Mouse (Mus musculus) liver, adult 2 months (tissue): ENCODE results near the gene Gab3. TPM values are rescaled to one million over a fixed set of nuclear protein-coding genes. Genes with fewer than 3 reads are reported as not detected.

ENCODE experiments used
- DNase-seq: peaks from one replicate; pipeline ENCODE4 v3.0.0-alpha.2; 2011; ENCODE audit warnings: low read depth, low spot score; ENCODE audit errors: extremely low read depth
- H3K27ac ChIP-seq: fragments of 200-500 bp; replicated peaks from 2 replicates; pipeline ENCODE4 v1.5.1; 2012; ENCODE audit warnings: low read depth, mild to moderate bottlenecking, control low read depth, inconsistent platforms, low read length; ENCODE audit not compliant: insufficient read depth
- H3K27me3 ChIP-seq: fragments of 200-500 bp; 2 replicates; pipeline ENCODE4 v1.6.1; 2012; ENCODE audit warnings: mild to moderate bottlenecking, moderate library complexity, low read length, inconsistent platforms; ENCODE audit not compliant: control insufficient read depth, insufficient read depth
- H3K36me3 ChIP-seq: fragments of 200-500 bp; 2 replicates; pipeline ENCODE4 v1.6.1; 2012; ENCODE audit warnings: low read length, inconsistent platforms; ENCODE audit not compliant: control insufficient read depth, insufficient read depth
- H3K4me1 ChIP-seq: fragments of 200-500 bp; 2 replicates; pipeline ENCODE4 v1.6.1; 2011; ENCODE audit warnings: low read length; ENCODE audit not compliant: control insufficient read depth, insufficient read depth
- H3K4me3 ChIP-seq: fragments of 200-500 bp; 2 replicates; pipeline ENCODE4 v1.5.1; 2011; ENCODE audit warnings: low read depth, mild to moderate bottlenecking, control low read depth, low read length, moderate library complexity; ENCODE audit not compliant: insufficient read depth
- H3K79me2 ChIP-seq: fragments of 200-500 bp; 2 replicates; pipeline ENCODE4 v1.6.1; 2012; ENCODE audit warnings: inconsistent platforms, mild to moderate bottlenecking, low read length, moderate library complexity; ENCODE audit not compliant: control insufficient read depth, insufficient read depth
- H3K9ac ChIP-seq: fragments of 200-500 bp; 2 replicates; pipeline ENCODE4 v1.6.1; 2012; ENCODE audit warnings: low read depth, mild to moderate bottlenecking, control low read depth, inconsistent platforms, low read length
- CTCF ChIP-seq: fragments of 200-500 bp; IDR thresholded peaks from 2 replicates; pipeline ENCODE4 v1.5.1; 2011; ENCODE audit warnings: low read depth, low read length, control low read depth
- POLR2A ChIP-seq: fragments of 200-500 bp; IDR thresholded peaks from 2 replicates; pipeline ENCODE4 v1.6.1; 2011; ENCODE audit warnings: low read length, control low read depth; ENCODE audit not compliant: insufficient read depth; ENCODE audit errors: extremely low read depth
- WGBS: fragments of 180-500 bp; shearing (Covaris S2); methylation state at CpG from one replicate; pipeline ENCODE4 v1.1.7; 2018; 5-methylcytosine and 5-hydroxymethylcytosine counted together
- polyA plus RNA-seq: library from polyadenylated mRNA; depleted of rRNA; stranded (reverse); fragments of >200 nt; gene quantifications from 2 replicates; pipeline ENCODE4 v1.2.3, GENCODE M21; 2012
- total RNA-seq: library from RNA; depleted of rRNA; stranded (reverse); fragments of >200 nt; gene quantifications from 2 replicates; pipeline ENCODE4 v1.2.3, GENCODE M21; 2014

Gab3 gene
- total and polyA plus RNA-seq, 2 experiments, result 0.18 to 0.28 TPM

GRCm38 (mm10) chrX:75095369-75096162, 10.3 kb upstream of the Gab3 start, which contains the start of gene Dkc1:
Gene Dkc1, plus strand, starts transcription at chrX:75095854.
- TF ChIP-seq CTCF (no peak), POLR2A (peak; percentile 30; the same call in 1 of the 2 replicates)
- Histone ChIP-seq H3K79me2 (no peaks in the 10 kb centered on the region), H3K9ac (peak within 1 kb of the TSS; percentile 76), H3K36me3 (peaks cover 3% of the 10 kb centered on the region), H3K4me1 (no peaks in the 10 kb centered on the region; the same call in 1 of the 2 replicates), H3K4me3 (peak within 1 kb of the TSS; percentile 81), H3K27me3 (no peaks in the 10 kb centered on the region), H3K27ac (peak within 1 kb of the TSS; percentile 76)
- DNase-seq, result peak; percentile 91
- WGBS, result 4% methylated on average over 29 of the region's 29 CpGs

DNA sequence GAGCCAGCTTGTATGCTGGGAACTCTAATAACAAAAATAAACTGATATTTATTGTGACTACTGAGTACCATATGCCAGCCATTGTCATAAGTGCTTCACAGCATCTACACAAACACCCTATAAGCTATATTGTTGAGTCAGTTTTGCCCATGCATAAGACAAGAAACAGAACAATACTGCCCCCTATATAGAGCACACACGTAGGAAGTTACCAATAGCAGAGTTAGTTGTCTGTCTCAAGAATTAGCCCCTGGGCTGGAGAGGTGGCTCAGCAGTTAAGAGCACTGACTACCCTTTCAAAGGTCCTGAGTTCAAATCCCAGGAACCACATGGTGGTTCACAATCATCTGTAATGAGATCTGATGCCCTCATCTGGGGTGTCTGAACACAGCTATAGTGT, 396 bp upstream of the Gab3 start:
- Histone ChIP-seq H3K4me1 (no peaks in the 10 kb centered on the region), H3K27ac (no peak overlapping the region), H3K9ac (no peak overlapping the region), H3K27me3 (no peaks in the 10 kb centered on the region), H3K36me3 (no peaks in the 10 kb centered on the region), H3K4me3 (no peak overlapping the region), H3K79me2 (no peaks in the 10 kb centered on the region)
- WGBS, result 42% methylated on average over 1 of the region's 1 CpGs
- TF ChIP-seq POLR2A (no peak), CTCF (no peak)
- DNase-seq, result no peak

GRCm38 (mm10) chrX:75083982-75084773, 1.1 kb downstream of the Gab3 start:
- Histone ChIP-seq H3K4me1 (no peaks in the 10 kb centered on the region), H3K36me3 (no peaks in the 10 kb centered on the region), H3K9ac (peak overlapping the region; percentile 12), H3K27ac (no peak overlapping the region), H3K4me3 (peak overlapping the region; percentile 72), H3K79me2 (no peaks in the 10 kb centered on the region), H3K27me3 (no peaks in the 10 kb centered on the region)
- no peak for DNase-seq
- TF ChIP-seq CTCF (no peak), POLR2A (no peak)
- 16% methylated on average over 20 of the region's 26 CpGs for WGBS

- H3K27ac ChIP-seq, result no peak overlapping the region
- DNase-seq, result no peak
- H3K9ac ChIP-seq, result no peak overlapping the region
- TF ChIP-seq POLR2A, result no peak
- TF ChIP-seq CTCF, result no peak; the same call in 1 of the 2 replicates
- H3K36me3 ChIP-seq, result no peaks in the 10 kb centered on the region
- H3K79me2 ChIP-seq, result no peaks in the 10 kb centered on the region
- 73% methylated on average over 2 of the region's 2 CpGs for WGBS
- H3K27me3 ChIP-seq, result no peaks in the 10 kb centered on the region
- H3K4me1 ChIP-seq, result no peaks in the 10 kb centered on the region
- H3K4me3 ChIP-seq, result no peak overlapping the region
Measured at GRCm38 (mm10) chrX:75082351-75082750, 2.9 kb downstream of the Gab3 start.

GRCm38 (mm10) chrX:75056120-75056775, 29.0 kb downstream of the Gab3 start:
- Histone ChIP-seq H3K79me2 (no peaks in the 10 kb centered on the region), H3K4me3 (no peak overlapping the region), H3K36me3 (no peaks in the 10 kb centered on the region), H3K27me3 (no peaks in the 10 kb centered on the region), H3K27ac (no peak overlapping the region), H3K4me1 (no peaks in the 10 kb centered on the region), H3K9ac (no peak overlapping the region)
- DNase-seq, result peak; percentile 7
- TF ChIP-seq CTCF, result no peak
- no peak for TF ChIP-seq POLR2A
- 74% methylated on average over 2 of the region's 2 CpGs for WGBS
